Comparison of ENCODE assay signal across 17 mouse cellular contexts in the genomic region with DNA sequence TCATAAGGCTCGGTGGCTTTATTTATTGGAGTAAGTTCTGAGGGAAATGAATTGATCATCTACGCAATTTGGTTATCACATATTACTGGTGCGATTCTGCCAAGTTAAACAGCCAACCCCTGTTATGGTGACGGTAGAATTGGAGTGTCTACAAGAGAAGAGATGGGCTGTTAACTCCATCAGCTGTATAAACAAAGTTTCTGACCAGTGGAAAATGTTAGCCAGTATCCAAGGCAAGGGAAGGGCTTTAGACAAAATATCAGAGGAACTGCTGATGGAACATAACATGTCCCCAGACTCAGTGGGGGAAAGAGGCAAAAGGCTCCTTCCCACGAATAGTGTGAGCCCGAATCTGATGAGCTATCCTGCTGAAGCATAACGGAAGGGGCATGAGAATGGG.
"Had no signal": no experiment of that assay in that cellular context is flagged by ENCODE, and none has a peak within 500 bp of the region (broad histone marks: within the 10 kb centered on the region; RNA-seq: fewer than 3 reads in every experiment).

No protein-coding gene starts in this region.

- H3K27ac ChIP-seq: kidney, postnatal 0 days; layer of hippocampus, adult 2 months; limb, embryonic 12.5 days; liver, embryonic 15.5 days; macrophage; midbrain, embryonic 15.5 days; neural tube, embryonic 13.5 days; stomach, embryonic 15.5 days had no signal

- DNase-seq: kidney, postnatal 4 days; liver; lung, adult 2 months; lung, postnatal 14 days; retina, postnatal 1 day; right cerebral cortex, postnatal 4 days; thymus, postnatal 36 days had no signal

- H3K9ac ChIP-seq: limb, embryonic 12.5 days; liver, embryonic 15.5 days; midbrain, embryonic 15.5 days; neural tube, embryonic 13.5 days; stomach, embryonic 15.5 days had no signal

- H3K36me3 ChIP-seq: limb, embryonic 12.5 days; liver, embryonic 15.5 days; midbrain, embryonic 15.5 days; neural tube, embryonic 13.5 days; stomach, embryonic 15.5 days had no signal

- H3K4me1 ChIP-seq: liver, embryonic 15.5 days; megakaryocyte, embryonic 14.5 days; midbrain, embryonic 15.5 days; neural tube, embryonic 13.5 days; stomach, embryonic 15.5 days had no signal

- H3K9me3 ChIP-seq: limb, embryonic 12.5 days; liver, embryonic 15.5 days; megakaryocyte, embryonic 14.5 days; midbrain, embryonic 15.5 days; neural tube, embryonic 13.5 days; stomach, embryonic 15.5 days had no signal

- ATAC-seq: midbrain, embryonic 15.5 days had no signal

- H3K4me3 ChIP-seq: layer of hippocampus, adult 2 months; limb, embryonic 12.5 days; liver, embryonic 15.5 days; megakaryocyte, embryonic 14.5 days; midbrain, embryonic 15.5 days; neural tube, embryonic 13.5 days; stomach, embryonic 15.5 days had no signal

- H3K4me2 ChIP-seq: limb, embryonic 12.5 days; liver, embryonic 15.5 days; midbrain, embryonic 11.5 days; midbrain, embryonic 15.5 days; neural tube, embryonic 13.5 days; stomach, embryonic 15.5 days had no signal

- H3K27me3 ChIP-seq: limb, embryonic 12.5 days; liver, embryonic 15.5 days; megakaryocyte, embryonic 14.5 days; midbrain, embryonic 15.5 days; neural tube, embryonic 13.5 days; stomach, embryonic 15.5 days had no signal
